Mouse (Mus musculus) heart, postnatal 0 days (tissue): ENCODE measurements around the gene Zdhhc13.

ENCODE experiments used
- CTCF ChIP-seq: IDR thresholded peaks from 2 replicates; pipeline ENCODE4 v1.5.1; 2016; ENCODE audit warnings: antibody characterized with exemption, control low read depth, low read depth
- EP300 ChIP-seq: IDR thresholded peaks from 2 replicates; pipeline ENCODE4 v1.6.1; 2016; ENCODE audit warnings: antibody characterized with exemption, low read depth

GRCm38 (mm10) chr7:48836949-48837348 lies 48.1 kb downstream of the Zdhhc13 start:
- TF ChIP-seq CTCF (no peak), EP300 (no peak)
